Mouse (Mus musculus) adrenal gland, adult (tissue): ENCODE results near the gene Snrpa.
A peak's percentile ranks its signal among the peaks of the same experiment; 100 is the strongest.

Experiments
- DNase-seq, 2 experiments: peaks; one replicate each; pipeline ENCODE4 v3.0.0; 2022 to 2023; ENCODE audit warnings: low spot score in 1 of 2; ENCODE audit not compliant: inconsistent age in 2 of 2

The Snrpa gene

GRCm38 (mm10) chr7:27167475-27168094, 28.5 kb downstream of the Snrpa start:
- peak in 1 of 2 experiments; percentile 61 for DNase-seq

- DNase-seq = peak; percentile 97 to 99
Observed at GRCm38 (mm10) chr7:27166614-27167474, 29.2 kb downstream of the Snrpa start, which contains the start of gene Egln2. Egln2 (minus strand) TSS chr7:27166802.

- DNase-seq = peak; percentile 95 to 97
Observed at GRCm38 (mm10) chr7:27166229-27166613, 29.9 kb downstream of the Snrpa start.

- no peak for DNase-seq
Observed at GRCm38 (mm10) chr7:27165696-27166095, 30.4 kb downstream of the Snrpa start.

- DNase-seq = peak; percentile 90 to 95
Observed at GRCm38 (mm10) chr7:27165007-27165655, 30.9 kb downstream of the Snrpa start.

- DNase-seq = peak; percentile 80 to 89
Observed at GRCm38 (mm10) chr7:27164112-27164947, 31.7 kb downstream of the Snrpa start.

GRCm38 (mm10) chr7:27163450-27163805, 32.6 kb downstream of the Snrpa start:
- DNase-seq = peak; percentile 35 to 74

GRCm38 (mm10) chr7:27162780-27163449, 33.2 kb downstream of the Snrpa start:
- DNase-seq = peak in 1 of 2 experiments; percentile 82

GRCm38 (mm10) chr7:27161744-27162143, 34.3 kb downstream of the Snrpa start:
- DNase-seq = peak; percentile 68 to 84

- DNase-seq = peak in 1 of 2 experiments; percentile 50
Observed at GRCm38 (mm10) chr7:27160921-27161320, 35.1 kb downstream of the Snrpa start.

GRCm38 (mm10) chr7:27159882-27160281, 36.2 kb downstream of the Snrpa start:
- DNase-seq = peak; percentile 88 to 95

- no peak for DNase-seq
Observed at GRCm38 (mm10) chr7:27159256-27159655, 36.8 kb downstream of the Snrpa start.

- DNase-seq = peak in 1 of 2 experiments; percentile 28
Observed at GRCm38 (mm10) chr7:27158171-27158570, 37.9 kb downstream of the Snrpa start.

GRCm38 (mm10) chr7:27156005-27156404, 40.1 kb downstream of the Snrpa start:
- DNase-seq = peak in 1 of 2 experiments; percentile 17

- peak in 1 of 2 experiments; percentile 54 for DNase-seq
Observed at GRCm38 (mm10) chr7:27153205-27153764, 42.8 kb downstream of the Snrpa start, which contains the start of gene Cyp2t4. Cyp2t4 (plus strand) TSS chr7:27153714.
